Mouse (Mus musculus) B cell, adult 62 days (primary cell): ENCODE measurements around the gene Shroom3. TPM values are rescaled to one million over a fixed set of nuclear protein-coding genes. Genes with fewer than 3 reads are reported as not detected.

Source experiments
- total RNA-seq: library from RNA; stranded (reverse); gene quantifications from 4 replicates; pipeline ENCODE4 v1.2.4, GENCODE M21; 2023

The Shroom3 gene
- total RNA-seq: 0.19 to 0.20 TPM in 2 of 4 replicates, not detected in the others

DNA sequence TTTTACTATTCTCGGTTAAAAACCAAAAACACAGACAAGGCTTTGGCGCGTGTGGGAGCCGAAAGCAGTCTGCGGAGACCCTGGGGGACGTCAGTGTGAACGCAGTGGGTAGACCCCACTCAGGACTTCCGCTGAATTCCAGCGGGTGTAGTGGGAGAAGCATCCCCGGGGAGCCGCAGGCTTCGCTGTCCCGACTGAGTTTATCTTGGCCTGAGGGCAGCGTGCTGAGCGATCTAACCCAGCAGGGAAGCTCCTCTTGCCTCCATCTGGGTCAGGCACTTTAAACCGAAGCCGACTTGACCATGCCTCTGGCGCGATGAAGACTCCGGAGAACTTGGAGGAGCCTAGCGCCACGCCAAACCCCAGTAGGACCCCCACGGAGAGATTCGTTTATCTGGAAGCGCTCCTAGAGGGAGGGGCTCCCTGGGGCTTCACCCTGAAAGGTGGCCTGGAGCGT lies at the start of gene Shroom3:
Gene Shroom3, plus strand, starts transcription at position 85 of the 457 bp plus-strand sequence.

DNA sequence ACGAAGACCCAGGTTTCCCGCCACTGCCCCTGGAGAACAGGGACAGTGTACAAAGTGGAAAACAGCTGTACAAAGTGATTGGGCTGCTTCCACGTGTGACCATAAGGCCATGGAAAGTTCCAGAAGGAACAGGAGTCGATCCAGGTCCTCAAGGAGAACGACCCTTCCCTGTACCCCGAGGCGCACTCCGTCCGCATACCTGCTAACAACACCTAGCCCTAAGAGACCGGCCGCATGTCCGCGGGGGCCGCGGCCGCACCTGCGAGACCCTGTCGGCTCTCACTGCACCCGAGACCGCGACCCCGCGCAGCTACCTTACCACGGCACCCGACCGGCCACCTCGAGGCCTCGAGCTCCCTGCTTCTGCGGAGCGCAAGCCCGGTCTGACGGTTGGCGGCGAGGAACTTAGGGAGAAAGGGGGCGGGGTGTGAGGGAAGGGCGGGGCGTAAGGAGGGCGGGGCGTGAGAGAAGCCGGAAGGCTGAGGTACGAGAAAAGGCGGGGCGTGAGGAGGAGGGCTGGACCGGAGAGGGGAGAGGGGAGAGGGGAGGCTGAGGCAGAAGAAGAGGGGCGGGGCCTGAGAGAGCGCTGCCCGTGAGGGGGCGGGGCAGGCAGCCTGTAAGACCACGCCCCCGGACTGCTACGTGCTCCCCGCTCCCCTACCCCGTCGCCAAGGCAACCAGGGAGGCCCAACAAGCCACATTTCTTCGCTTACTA lies 8.2 kb upstream of the Shroom3 start, which contains the start of gene Ccdc158:
Gene Ccdc158, minus strand, starts transcription at position 413 of the 715 bp plus-strand sequence.

Other genes with a start within 250 kb of the Shroom3 start
- gene Nup54, start 248.2 kb upstream of the Shroom3 start, total RNA-seq: 53.8 to 60.9 TPM (median 60.1 TPM) in 4 replicates
- 28.6 to 30.0 TPM (median 29.1 TPM) in 4 replicates for gene Scarb2, start 176.6 kb upstream of the Shroom3 start, total RNA-seq
- gene Fam47e, start 128.4 kb upstream of the Shroom3 start, total RNA-seq: not detected in 4 replicates
- gene Stbd1, start 80.4 kb upstream of the Shroom3 start, total RNA-seq: 3.5 to 4.9 TPM (median 3.6 TPM) in 4 replicates
- not detected in 4 replicates for gene Ccdc158, start 8.2 kb upstream of the Shroom3 start, total RNA-seq